Mouse (Mus musculus) embryonic fibroblast, embryonic 13.5 days (primary cell): ENCODE data around the gene Wbp11. TPM values are rescaled to one million over a fixed set of nuclear protein-coding genes. Genes with fewer than 3 reads are reported as not detected.

Experiments used
- H3K27ac ChIP-seq: 2 replicates; pipeline ENCODE4 v1.5.1; 2012; ENCODE audit warnings: low read length, control low read depth, inconsistent platforms; ENCODE audit not compliant: insufficient read depth
- H3K4me1 ChIP-seq: 2 replicates; pipeline ENCODE4 v1.6.1; 2011; ENCODE audit warnings: low read length; ENCODE audit not compliant: control insufficient read depth, insufficient read depth
- H3K4me3 ChIP-seq: 2 replicates; pipeline ENCODE4 v1.5.1; 2011; ENCODE audit warnings: mild to moderate bottlenecking, control low read depth, low read length; ENCODE audit not compliant: insufficient read depth
- CTCF ChIP-seq: IDR thresholded peaks from 2 replicates; pipeline ENCODE4 v1.5.1; 2011; ENCODE audit warnings: mild to moderate bottlenecking, control low read depth, low read length, moderate library complexity, borderline replicate concordance; ENCODE audit not compliant: insufficient read depth
- POLR2A ChIP-seq: IDR thresholded peaks from 2 replicates; pipeline ENCODE4 v1.6.1; 2011; ENCODE audit warnings: low read depth, mild to moderate bottlenecking, control low read depth, low read length, moderate library complexity
- polyA plus RNA-seq: library from polyadenylated mRNA; stranded (reverse); fragments of >200 nt; gene quantifications from 2 replicates; pipeline ENCODE4 v1.2.4, GENCODE M21; 2011; ENCODE audit warnings: low read depth; ENCODE audit not compliant: missing spikeins, insufficient read length

The Wbp11 gene
- polyA plus RNA-seq, 1 experiment, result 85.3 TPM

DNA sequence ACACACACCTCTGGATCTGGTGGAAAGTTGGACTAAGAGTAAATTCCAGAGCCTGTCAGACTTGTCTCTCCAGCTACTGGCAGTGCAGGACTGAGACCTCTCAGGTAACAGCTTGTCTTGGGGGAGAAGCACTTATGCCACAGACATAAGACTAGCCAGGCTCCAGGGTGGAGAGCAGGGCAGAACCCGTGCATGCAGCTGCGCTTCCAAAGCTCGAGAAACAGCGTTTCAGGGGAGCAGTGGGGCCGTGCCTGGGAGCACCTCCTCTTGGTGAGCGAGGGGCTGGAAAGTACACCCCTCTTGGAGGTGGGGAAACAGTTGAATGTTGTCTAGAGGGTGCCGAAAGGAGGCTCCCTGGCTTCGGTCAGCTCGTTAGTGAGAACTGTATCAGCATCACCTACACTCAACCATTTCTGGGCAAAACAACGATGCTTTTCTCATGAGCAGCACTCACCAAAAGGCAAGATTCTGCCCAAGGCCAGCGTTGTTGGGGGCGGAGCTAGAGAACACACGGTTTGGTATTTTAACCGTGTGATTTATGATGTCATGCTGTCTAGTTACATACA is 28.1 kb upstream of the Wbp11 start:
- no peak overlapping the region for H3K4me3 ChIP-seq
- TF ChIP-seq CTCF (no peak), POLR2A (no peak)

DNA sequence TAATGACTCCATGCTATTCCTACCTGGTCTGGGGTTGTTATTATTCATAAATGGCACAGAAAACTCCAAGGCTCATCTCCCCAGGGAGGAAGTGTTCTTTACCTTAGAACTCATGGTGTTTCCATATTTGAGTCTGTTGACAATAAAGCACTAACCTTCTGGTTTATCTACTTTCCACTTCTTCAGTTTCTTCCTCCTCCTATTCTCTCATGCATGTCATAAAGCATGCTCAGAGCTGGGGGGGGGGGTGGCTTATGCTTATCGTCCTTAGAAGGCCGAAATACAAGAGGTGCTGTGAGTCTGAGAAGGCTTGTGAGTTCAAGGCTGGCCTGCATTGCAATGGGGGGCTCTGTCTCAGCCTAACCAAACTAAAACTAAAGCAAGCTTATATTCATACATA is 27.1 kb upstream of the Wbp11 start:
- no peak overlapping the region for H3K4me3 ChIP-seq
- peaks cover 2% of the 10 kb centered on the region; the same call in 1 of the 2 replicates for H3K4me1 ChIP-seq
- TF ChIP-seq POLR2A (no peak), CTCF (no peak)
- no peak overlapping the region for H3K27ac ChIP-seq

More for the DNA sequence above, 28.1 kb upstream of the Wbp11 start:
- peaks cover 2% of the 10 kb centered on the region; the same call in 1 of the 2 replicates for H3K4me1 ChIP-seq
- H3K27ac ChIP-seq, result no peak overlapping the region

DNA sequence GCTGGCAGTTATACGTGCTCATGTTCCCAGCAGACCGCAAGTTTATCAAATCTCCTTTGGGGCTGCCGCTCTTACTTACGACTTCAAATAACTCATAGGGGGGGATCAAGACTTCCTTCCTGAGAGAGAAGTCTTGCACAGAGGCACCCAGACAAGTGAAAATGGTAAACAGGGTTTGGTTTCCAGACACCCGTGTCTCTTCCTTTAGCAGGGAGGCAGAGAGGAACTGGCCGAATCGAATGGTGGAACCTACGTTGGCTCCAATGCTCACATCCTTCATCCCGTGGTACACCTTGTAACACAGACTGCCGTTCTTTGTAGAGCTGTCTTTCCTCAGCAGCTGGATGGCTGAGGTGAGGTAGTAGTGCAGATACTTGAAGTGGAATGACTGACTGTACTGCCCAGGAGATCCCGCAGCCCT is 26.3 kb upstream of the Wbp11 start:
- Histone ChIP-seq H3K4me3 (no peak overlapping the region), H3K4me1 (peaks cover 2% of the 10 kb centered on the region; the same call in 1 of the 2 replicates), H3K27ac (no peak overlapping the region)
- no peak for TF ChIP-seq POLR2A
- no peak for TF ChIP-seq CTCF

DNA sequence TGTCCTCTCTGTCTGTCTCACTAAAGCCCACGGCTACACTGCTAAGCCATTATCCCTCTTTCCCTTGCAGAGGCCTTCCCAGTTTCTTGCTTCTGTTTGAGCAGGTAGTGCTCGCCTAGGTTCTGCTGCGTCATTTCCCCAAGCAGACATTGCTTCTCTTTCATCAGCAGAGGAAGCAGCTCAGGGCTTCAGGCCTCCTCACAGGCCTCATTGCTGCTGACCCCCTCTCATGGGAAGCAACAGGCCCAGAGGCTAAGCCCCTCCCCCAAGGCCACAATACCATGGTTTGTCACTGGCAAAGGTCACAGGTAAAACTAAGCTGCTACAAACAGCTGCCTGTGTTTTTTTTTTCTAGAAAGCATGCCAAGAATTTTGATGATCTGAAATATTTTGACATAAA is 24.7 kb upstream of the Wbp11 start:
- H3K4me3 ChIP-seq, result no peak overlapping the region
- peaks cover 2% of the 10 kb centered on the region; the same call in 1 of the 2 replicates for H3K4me1 ChIP-seq
- H3K27ac ChIP-seq, result no peak overlapping the region
- TF ChIP-seq CTCF (no peak), POLR2A (no peak)

DNA sequence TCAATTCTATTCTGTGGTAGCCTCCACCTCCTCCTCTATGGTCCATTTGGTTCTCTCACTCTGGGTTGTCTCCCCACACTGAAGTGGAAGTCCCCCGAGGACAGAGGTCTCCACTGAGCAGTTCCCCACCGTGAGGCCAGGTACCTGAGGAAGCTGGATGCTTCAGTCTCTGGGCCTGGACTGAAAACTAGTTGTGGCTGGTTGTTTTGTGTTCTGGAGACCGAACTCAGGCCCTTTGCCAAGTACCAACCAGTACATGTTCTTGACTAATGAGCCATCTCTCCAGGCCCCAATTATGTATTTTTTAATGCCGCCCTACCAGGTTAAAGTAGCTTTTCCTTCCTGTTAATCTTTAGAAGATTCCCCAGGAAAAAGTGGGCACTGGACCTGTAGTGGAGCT is 24.3 kb upstream of the Wbp11 start:
- Histone ChIP-seq H3K4me3 (no peak overlapping the region), H3K27ac (no peak overlapping the region), H3K4me1 (peaks cover 2% of the 10 kb centered on the region; the same call in 1 of the 2 replicates)
- TF ChIP-seq POLR2A, result no peak
- TF ChIP-seq CTCF, result no peak

DNA sequence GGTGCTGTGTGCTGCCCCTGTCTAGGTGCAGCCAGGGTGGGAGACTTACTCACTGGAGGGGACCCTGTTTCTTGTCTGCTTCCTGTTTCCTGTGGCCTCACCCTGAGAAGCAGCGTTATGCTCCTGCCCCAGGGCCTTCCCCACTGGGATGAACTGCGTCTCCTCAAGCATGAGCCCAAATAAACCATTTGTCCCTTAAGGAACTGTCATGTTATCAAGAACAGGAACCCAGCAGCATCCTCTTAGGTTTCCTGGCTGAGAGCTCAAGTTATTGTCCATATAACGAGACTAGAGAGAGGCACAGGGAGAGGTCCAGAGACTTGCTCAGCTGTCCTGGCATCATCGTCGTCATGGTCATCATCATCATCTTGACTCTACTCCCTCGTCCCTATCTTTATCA is 22.2 kb upstream of the Wbp11 start:
- no peak overlapping the region for H3K27ac ChIP-seq
- H3K4me3 ChIP-seq, result no peak overlapping the region
- 0 out of 2 replicates have a peak, but pooled peaks cover 2% of the 10 kb centered on the region for H3K4me1 ChIP-seq
- TF ChIP-seq CTCF, result no peak
- no peak for TF ChIP-seq POLR2A

DNA sequence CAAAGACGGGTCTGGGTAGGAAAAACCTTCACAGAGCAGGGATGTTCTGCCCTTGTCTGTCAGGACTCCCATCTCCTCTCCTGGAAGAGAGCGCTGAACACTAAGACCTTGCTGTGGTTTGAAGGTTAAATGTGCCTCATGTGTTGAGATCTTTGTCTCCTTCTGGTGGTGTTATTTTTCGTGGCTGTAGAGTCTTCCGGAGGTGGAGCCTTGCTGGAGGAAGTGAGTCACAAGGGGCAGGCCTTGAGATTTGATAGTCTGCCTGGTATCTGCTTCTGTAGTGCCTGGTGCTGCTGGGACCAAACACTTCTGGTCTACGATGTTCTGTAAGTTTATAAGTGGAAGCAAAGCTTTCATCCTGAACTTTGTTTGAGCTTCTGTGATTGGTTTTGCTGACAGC is 20.9 kb upstream of the Wbp11 start:
- TF ChIP-seq CTCF (no peak), POLR2A (no peak)
- no peak overlapping the region for H3K27ac ChIP-seq
- H3K4me1 ChIP-seq, result 0 out of 2 replicates have a peak, but pooled peaks cover 2% of the 10 kb centered on the region
- no peak overlapping the region for H3K4me3 ChIP-seq

DNA sequence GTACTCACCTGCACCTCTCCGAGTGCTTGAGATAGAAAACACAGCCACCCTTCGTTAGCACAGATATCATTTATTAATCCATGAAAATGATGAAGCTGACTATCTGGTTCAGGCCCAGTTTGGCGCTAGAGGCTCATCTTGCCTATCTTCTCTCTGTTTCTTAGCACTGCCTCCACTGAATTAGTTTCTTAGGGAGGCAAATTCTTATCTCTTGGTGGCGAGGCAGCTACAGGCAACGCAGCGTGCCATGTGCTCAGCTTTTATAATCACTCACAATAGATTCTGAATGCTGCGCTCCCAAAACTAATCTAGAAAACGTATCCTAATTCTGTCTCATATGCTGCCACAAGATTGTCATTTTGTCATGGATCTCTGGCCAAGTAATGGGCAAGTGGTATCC is 20.4 kb upstream of the Wbp11 start:
- TF ChIP-seq CTCF (no peak), POLR2A (no peak)
- no peak overlapping the region for H3K27ac ChIP-seq
- H3K4me1 ChIP-seq, result 0 out of 2 replicates have a peak, but pooled peaks cover 2% of the 10 kb centered on the region
- H3K4me3 ChIP-seq, result no peak overlapping the region

DNA sequence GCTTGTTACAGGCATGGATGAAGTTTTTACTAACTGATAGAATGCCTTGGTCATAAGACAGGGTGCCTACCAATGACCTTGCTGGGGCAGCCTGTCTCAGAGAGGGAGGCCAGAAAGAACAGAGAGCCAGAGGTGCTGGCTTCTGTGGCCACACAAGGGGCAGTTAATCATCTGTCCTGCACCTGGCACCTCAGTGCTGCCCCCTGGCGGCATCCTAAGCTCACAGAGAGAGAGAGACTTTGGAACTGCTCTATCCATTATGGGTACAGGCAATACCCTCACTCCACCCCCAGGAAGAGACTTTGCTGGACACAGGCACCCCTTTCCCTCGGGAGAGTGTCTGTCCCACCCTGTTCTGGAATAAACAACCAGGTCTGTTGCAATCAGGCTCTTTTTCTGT is 19.8 kb upstream of the Wbp11 start:
- H3K4me1 ChIP-seq, result 0 out of 2 replicates have a peak, but pooled peaks cover 1% of the 10 kb centered on the region
- H3K27ac ChIP-seq, result no peak overlapping the region
- TF ChIP-seq POLR2A (no peak), CTCF (0 out of 2 replicates have a peak, but pooled peaks have one; percentile 8)
- H3K4me3 ChIP-seq, result no peak overlapping the region

DNA sequence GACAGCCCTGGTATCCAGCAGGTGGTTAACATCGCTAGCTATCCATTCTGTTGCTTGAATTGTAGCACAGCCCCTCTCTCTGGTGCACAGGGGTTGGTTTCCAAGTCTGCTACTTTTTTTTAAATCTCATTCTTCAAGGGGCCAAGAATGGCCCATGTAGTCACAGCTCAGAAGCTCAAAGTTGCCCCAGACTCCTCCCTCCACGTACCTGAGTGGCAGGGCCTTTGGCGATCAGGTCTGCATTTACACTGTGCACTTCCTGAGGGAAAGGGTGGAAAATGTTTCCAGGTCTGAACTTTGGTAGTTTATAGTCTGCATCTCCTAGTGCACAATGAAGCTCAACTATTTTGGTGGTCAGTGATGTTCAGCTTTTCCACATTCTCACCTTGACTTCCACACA is 19.2 kb upstream of the Wbp11 start:
- TF ChIP-seq CTCF (no peak), POLR2A (no peak)
- Histone ChIP-seq H3K4me1 (no peaks in the 10 kb centered on the region), H3K27ac (no peak overlapping the region), H3K4me3 (no peak overlapping the region)
